Mouse (Mus musculus): ENCODE data around the gene Tfip11.
A peak's percentile ranks its signal among the peaks of the same experiment; 100 is the strongest.

Tfip11 gene

DNA sequence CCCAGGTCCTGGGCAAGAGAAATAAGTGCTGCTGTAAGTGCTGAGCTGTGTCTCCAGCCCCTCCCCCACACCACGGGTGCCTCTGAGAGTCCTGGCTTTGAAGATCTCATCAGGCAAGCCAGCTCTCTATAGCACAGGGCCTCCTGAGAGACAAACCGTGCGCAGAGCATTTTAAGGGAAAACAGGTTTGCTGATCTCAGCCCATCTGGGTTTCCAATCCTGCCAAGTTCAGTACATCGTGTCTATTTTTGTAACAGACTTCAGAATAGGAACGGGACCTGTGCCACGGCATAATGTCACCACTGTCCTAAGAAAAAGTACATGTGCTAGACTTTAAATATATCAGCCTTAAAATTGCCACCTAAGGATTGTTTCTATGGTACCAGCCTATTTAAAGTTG, 5.2 kb upstream of the Tfip11 start:
- no peak for DNase-seq (ENCODE audit: low spot score in 2 of 2)

DNA sequence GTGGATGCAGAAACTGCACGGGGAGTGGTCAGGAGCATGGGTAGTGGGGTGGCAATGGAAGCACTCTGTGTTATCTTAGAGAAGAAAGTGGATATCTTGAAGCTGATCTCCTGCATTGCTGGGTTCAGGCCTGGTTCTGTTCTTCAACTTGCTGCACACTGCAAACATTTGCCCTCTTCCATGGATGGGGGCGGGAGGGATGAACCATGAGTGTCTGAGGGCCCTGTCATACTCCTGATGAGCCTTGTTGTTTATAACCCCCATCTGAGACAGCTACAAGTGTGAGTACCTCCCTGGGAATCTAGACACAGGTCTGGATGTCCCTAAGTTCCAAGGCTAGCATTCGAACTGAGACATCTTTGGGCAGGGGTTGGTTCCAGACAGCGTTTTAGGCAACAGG, 4.8 kb upstream of the Tfip11 start:
- DNase-seq (ENCODE audit: low spot score in 2 of 2): no peak

DNA sequence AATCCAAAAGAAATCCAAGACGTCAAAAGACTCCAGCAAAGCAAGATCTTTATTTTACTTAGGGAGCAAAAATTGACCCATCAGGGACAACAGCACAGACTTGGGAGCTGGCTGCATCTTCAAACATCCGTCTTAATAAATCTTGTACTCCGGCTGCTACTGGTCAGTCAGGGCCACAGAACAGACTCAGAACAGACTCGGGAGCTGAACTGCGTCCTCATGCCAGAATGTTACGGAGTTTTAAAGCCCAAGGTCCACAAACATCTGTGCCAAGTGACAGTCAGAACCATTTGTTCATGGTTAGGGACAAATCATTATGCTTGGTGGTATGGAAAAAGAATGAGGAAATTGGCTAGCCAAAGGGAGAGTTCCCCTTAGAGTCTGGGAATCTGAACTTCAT, 2.9 kb upstream of the Tfip11 start:
- DNase-seq (ENCODE audit: low spot score in 2 of 2): no peak

DNA sequence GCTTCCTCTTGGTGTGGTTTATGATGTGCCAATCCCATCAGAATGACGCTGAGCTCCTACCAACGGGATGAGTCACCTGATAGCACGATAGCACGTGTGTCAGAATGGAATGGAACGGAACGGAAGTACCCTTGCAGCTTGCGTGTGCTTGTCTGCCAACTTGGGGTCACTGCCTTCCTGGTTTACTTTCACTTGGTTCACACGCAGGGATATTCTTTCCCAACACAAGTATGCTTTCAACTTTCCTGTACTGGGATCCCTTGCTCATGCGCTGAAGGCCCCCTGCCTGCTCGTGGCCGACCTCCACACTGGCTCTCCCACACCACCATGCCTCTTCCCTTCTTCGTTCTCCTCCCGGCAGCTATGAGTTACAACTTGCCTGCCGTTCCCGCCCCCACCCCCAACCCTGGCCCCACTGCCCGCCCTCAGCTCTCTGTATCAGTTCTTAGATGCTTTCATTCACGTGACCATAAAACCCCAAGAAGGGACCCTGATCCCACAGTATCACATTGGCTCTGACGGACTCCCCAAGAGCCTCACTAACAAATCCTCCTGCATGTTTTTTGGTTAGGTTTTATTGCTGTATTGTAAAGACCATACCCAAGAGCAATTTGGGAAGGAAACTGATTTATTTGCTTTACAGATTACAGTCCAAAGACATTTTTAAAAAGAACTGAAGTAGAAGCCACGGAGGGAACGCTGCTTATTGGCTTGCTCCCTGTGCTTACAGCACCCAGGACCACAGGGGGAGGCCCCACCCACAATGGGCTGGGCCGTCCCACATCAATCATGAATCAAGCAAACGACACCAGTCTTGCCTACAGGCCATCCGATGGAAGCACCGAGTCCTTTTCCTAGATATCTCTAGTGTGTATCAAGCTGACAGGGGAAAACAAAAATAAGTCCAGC, 1.3 kb upstream of the Tfip11 start:
- no peak for DNase-seq (ENCODE audit: low spot score in 2 of 2)

DNA sequence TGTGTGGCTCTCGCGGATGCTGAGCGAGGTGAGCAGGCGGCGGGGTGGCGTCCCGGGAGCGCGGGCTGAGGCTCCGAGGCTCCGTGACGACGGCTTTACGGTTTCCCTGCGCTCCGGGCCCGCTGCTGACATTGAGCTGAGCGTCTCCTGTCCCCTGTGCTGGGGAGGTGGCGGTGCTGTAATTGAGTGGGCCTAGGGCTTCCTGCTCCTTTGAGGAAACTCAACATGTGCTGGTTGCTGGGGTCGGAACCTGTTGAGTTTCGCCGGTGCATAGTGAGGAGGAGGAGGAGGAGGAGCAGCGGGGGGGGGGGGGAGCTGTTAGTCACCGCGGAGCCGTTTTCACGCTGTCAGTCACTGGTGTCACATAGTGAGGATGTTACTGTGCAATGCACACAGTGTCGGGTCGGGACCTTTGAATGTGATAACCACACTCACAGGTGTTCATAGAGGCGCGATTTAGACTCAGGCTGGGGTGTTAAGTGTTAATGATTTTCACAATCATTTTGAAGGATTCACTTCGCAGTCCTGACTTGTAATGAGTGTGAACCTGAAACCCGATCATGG, 370 bp downstream of the Tfip11 start:
- no peak for DNase-seq (ENCODE audit: low spot score in 2 of 2)

DNA sequence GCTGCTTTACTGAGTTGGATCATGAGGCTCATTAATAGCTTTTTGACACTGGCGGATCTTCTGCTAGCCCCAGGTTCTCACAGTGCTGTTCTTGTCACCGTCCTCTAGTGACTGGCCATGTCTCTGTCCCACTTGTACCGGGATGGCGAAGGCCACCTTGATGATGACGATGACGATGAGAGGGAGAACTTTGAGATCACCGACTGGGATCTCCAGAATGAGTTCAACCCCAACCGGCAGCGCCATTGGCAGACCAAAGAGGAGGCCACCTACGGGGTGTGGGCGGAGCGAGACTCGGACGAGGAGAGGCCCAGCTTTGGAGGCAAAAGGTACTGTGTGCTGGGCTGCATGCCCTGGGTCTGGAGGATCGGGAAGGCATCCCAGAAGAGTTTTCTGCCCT, 1.7 kb downstream of the Tfip11 start:
- no peak for DNase-seq (ENCODE audit: low spot score in 2 of 2)

DNA sequence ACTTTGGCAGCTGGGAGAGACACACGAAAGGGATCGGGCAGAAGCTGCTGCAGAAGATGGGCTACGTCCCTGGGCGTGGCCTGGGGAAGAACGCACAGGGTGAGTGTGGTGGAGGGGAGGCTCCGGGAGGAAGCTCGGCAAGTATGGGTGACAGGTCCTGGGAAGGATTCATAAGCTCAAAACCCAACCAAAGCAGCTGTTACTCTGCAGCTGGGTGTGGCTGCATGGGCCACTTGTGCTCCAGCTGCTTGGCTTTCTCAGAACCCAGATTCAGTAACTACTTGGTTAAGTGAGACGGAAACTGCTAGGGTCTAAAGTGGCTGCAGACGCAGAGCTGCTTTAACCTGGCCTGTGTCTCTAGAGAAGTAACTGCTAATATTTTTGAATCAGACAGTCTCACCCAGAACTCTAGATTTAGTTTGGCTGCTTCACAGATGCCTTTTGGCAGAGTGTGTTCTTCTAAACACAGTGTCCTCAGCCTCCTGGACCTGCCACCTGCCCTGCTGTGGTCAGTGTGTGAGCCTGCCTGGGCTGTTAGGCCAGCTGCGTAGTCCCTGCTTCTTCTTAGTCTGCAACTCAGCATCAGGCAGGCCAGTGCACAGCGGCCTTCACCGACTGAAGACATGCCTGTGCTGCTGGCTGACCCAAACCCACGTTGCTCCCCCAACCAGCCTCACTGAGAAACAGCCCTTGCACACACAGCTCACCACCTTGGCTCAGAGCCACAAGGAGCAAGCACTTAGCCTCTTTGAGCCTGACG, 3.8 kb downstream of the Tfip11 start:
- DNase-seq (ENCODE audit: low spot score in 2 of 2): no peak

DNA sequence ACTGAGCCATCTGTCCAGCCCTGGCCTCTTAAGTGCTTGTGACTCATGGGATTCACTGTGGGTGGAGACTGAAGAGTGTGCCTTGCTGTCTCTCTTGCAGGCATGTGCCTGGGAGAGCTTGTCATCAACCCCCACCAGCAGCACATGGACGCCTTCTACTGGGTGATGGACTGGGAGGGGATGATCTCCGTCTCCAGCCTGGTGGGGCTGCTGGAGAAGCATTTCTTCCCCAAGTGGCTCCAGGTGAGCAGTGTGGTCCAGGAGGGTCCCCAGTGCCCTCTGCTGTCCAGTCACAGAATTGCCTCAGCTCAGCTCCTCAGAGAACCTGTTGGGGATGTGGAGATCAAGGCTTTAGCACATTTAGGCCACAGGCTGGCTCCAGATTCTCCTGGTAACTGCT, 9.3 kb downstream of the Tfip11 start:
- DNase-seq (ENCODE audit: low spot score in 2 of 2): peak in 1 of 2 experiments; percentile 32

DNA sequence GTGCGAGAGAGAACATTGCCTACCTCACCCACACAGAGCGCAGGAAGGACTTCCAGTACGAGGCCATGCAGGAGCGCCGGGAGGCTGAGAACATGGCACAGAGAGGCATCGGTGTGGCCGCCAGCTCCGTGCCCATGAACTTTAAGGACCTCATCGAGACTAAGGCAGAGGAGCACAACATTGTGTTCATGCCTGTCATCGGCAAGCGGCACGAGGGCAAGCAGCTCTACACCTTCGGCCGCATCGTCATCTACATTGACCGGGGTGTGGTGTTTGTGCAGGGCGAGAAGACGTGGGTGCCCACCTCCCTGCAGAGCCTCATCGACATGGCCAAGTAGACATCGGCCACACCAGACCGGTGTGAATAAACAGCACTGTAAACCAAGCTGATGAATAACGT, 10.8 kb downstream of the Tfip11 start:
- no peak for DNase-seq (ENCODE audit: low spot score in 2 of 2)

DNA sequence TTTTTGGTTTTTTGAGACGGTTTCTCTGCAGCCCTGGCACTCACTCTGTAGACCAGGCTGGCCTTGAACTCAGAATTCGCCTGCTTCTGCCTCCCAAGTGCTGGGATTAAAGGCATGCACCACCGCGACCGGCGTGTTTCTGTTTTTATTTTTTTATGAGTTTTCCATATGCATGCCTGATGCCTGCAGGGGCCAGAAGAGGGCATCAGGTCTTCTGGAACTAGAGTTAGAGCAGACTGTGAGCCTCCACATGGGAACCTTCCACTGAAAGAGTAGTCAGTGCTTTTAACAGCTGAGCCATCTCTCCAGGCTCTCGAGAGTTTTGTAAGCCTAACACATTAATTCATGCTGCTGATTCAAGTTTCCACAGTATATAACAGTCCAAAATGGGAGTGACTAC, 13.1 kb downstream of the Tfip11 start:
- DNase-seq (ENCODE audit: low spot score in 2 of 2): no peak

DNA sequence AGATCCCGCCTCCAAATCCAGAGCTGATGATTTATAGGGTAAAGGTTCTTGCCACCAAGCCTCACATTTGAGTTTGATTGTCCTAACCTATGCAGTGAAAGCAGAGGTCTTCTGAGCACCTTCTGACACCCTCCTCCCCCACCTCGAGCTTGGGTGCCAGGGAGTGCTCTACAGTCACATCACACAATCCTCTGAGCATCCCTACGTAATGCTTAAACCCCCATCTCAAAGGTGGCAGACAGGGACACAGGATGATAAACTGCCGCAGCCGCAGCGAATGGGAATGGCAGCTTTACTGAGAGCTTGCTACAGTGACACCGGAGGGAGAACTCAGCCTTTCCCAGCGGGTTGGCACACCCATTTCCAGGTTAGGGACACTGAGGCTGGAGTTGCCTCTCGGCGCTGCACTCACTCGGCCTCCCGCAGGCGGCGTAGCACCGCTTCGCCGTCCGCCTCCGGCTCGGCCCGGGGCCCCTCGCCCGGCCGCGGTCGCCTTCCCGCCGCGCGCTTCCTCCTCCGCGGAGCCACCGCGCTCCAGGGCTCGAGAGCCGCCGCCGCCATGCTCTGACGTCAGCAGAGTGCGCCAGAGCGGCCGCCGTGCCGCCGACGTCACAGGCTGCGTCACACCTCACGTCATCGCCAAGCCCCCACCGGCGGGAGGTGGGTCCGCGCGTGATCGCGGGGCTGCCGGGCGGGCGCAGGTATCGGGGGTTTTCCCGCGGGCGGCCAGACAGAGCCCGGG, 16.5 kb downstream of the Tfip11 start, which contains the start of the genes Srrd and Hps4:
Srrd (minus strand) TSS at position 578 of the 742 bp plus-strand sequence.
Hps4 (plus strand) TSS at position 621 of the 742 bp plus-strand sequence.
- DNase-seq (ENCODE audit: low spot score in 2 of 2): peak; percentile 81 to 89

DNA sequence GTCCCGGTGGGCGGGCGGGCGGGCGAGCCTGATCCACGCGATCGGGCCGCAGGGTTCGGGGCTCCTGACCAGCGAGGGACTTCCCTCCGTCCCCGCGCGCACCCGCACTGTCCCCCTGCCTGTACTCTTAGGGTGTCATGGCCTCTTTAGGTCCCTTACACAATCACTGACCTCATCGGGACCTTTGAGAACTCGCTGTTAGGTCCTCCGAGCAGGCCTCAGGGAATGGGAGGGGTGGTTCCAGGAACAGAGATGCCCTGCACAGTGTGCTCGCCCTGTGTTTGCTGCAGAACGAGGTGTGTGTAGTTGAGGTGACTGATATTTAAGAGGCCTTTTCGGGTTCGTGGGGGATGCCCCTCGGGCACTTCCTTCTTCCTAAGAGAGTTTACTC, 17.0 kb downstream of the Tfip11 start:
- DNase-seq (ENCODE audit: low spot score in 2 of 2): no peak

DNA sequence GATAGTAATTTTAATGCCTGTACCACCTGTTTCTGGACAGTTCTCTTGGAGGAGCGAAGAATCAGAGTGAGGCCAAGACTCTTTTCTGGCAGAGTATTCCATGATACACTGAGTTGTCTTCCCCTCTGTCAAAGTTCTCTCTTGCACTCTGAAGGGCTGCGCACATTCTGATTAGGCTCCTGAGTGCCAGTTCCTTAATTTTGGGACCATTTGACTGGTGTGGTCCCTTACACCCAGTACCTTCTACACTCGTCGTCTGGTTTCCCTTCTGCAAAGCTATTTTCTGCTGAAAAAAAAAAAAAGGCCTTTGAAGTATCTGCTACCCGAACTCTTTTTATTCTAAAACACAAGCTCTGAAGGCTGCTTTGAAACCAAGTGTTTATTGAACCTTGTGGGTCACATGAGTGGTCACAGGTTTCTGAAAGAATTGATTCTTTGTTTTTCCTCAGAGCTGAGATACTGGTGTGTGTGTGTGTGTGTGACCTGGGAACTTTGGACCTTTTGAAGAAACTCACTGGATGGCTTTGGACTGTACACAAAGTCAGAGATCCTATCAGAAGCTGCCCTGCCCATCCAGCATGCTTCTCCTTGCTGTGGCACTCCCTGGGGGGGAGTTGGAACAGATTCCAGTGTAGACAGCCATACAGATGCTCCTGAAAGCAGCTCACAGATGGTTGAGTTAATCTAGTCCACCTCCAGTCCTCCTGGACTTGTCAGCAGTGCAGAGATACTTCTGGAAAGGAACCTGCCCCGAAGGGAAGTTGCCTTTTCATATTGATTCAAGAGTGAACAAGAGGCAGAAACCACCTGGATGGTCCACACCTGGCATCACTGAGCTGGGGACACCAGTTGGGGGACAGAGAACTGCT, 18.2 kb downstream of the Tfip11 start:
- DNase-seq (ENCODE audit: low spot score in 2 of 2): no peak

DNA sequence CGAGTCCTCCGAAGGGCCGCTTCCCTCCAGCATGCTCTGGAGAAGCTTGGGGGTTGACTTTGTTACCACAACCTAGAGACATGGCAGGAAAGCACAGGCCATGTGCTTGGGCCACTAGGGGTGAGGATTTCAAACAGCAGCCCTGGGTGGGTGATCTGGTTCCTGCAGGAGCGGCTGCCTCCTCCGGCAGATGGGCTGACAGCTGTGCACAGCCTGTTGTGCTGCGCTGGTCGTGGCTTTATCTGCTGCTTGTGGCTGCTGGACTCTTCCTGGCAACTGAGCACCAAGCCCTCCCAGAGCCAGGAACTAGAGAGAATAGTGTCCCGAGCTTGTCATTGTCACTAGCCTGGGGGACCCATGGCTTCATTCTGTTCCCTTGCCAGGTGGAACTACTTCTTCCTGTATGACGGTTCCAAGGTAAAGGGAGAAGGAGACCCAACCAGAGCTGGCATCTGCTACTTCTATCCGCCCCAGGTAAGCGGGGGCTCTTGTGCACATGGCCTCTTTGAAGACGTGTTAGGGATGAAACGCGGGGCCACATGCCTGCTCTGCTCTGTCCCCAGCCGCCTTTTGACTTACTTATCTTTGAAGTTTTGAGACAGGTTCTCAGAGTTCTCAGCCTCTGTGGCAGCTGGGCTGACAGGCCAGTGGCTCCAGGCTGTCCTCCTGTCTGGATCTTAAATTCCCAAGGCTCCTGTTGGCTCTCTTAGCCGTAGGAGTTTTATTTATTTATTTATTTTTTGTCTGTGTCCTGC, 20.2 kb downstream of the Tfip11 start:
- DNase-seq (ENCODE audit: low spot score in 2 of 2): no peak

DNA sequence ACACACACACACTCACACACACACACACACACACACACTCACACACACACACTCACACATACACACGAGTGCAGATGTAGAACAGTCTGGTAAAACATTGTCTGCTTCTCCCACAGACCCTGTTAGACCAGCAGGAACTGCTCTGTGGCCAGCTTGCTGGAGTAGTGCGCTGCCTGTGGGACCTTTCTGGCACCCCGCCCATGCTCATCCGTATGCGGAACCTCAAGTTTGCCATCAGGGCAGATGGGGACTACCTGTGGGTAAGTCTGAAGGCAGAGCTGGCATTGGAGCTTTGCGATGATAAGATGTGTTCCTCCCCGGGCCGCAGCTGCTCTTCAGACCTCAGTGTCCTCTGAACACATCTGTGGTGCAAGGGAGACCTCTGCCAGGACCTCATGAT, 23.0 kb downstream of the Tfip11 start:
- DNase-seq (ENCODE audit: low spot score in 2 of 2): no peak

DNA sequence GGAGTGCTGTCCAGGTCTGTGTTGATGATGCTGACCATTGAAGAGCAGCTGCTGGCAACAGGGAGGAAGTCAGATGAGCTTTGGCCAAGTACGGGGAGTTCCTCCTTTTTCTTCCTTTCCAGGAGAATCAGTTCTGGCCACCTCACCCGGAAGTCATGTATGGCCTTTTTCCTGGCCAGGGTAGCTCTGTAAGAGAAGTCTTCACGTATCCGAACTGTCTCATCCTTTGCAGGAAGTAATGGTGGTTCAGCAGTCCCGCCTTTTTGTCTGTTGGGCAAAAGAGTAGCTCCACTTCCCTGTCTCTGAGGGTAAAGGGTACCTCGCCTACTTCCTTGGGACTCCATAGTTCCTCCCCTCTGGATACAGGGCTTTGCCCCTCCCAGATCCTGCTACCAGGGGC, 29.3 kb downstream of the Tfip11 start:
- DNase-seq (ENCODE audit: low spot score in 2 of 2): no peak

DNA sequence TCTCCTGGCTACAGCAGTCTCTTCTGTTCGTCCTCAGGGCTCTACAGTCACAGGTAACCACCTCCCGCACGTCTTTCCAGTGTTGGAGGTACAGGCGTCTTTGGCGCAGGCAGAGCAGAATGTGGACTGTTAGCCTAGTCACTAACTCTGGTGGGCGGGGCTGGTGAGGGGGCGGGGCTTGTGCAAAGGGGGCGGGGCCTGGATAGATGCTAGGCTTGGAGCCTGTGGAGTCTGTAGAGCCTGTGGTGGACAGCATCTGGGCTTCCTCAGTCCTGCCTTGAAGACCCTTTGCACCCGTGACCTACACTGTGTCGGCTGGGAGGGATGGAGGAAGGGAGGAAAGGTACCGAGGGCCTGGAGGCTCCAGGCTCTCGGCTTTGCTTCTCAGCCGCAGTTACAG, 29.8 kb downstream of the Tfip11 start, which contains the start of gene Gm6583:
Gm6583 (minus strand) TSS at position 124 of the 400 bp plus-strand sequence.
- no peak for DNase-seq (ENCODE audit: low spot score in 2 of 2)

DNA sequence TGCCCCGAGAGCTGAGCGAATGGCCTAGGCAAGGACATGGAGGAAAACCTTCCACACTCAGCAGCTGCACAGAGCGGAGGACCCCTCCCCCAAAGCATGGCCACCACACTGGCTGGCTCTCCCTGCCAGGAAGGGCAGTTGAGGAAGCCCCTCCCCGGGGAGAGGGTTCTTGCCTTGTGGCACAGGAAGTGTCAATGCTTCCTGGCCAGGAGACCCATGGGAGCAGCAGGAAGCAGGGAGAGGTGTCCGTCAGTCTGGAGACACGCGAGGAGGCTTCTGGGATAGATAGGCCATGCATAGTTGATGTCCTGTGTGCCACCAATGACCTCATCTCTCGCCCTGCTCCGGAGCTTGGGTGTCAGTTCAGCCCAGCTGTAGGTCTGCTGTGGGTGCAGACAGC, 30.2 kb downstream of the Tfip11 start:
- no peak for DNase-seq (ENCODE audit: low spot score in 2 of 2)

DNA sequence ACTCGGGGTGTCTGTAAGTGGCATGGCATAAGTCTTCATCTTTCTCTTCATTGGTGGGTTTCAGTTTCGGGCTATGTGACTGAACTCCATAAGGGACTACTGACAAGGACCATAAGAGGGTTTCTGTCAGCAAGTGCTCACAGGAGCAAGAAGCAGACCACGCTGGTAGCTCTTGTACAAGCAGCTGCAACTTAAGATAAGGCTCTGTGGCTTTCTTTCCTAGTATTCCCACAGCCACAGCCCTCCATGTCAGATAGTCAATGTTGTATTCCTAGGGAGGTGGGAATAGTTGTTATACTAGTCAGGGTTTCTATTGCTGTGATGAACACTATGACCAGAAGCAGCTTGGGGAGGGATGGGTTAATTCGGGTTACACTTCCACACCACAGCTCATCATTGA, 33.4 kb downstream of the Tfip11 start:
- no peak for DNase-seq (ENCODE audit: low spot score in 2 of 2)

DNA sequence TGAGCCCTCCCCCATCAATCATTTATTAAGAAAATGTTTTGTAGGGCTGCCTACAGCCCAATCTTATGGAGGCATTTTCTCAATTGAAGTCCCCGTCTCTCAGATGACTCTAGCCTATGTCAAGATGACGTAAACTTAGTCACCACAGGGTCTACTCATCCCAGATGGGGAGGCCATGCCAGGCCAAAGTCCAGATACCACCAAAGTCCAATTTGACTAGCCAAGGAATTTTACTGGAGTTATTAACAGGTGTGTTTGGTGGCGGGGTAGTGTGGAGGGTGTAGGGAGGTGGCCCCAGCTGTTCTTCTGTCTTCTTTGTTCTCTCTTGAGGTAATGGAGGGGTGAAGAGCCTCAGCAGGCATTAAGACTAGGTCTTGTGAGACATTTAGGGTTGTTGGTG, 33.9 kb downstream of the Tfip11 start:
- DNase-seq (ENCODE audit: low spot score in 2 of 2): no peak

Data from urinary bladder, postnatal 4 days (tissue).